In the genomic region with DNA sequence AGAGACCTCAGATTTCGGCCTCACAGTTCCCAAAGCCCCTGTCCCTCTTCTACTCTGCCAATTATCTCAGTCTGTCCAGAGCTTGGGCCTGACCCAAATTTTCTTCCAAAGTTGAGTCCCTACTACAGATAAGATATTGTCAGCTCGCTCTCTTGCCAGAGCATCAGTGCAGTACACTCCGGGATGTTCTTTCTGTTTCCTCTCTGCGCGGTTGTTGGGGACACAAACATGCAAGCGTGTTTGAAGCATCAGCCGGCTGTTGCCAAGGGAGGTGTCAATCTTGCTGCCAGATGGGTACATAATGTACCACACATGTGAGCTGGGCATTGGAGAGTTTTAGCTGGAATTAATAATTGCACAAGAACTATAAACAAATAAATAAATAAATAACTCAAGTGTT, we compare ENCODE assay signal across 23 mouse cellular contexts. TPM values are rescaled to one million over a fixed set of nuclear protein-coding genes. Genes with fewer than 3 reads are reported as not detected.
DNase-seq lines count a peak whose midpoint lies in the region; ATAC-seq and TF ChIP-seq lines count a peak whose summit lies in the region.
"Had no signal": no experiment of that assay in that cellular context is flagged by ENCODE, and none has a peak within 500 bp of the region (broad histone marks: within the 10 kb centered on the region; RNA-seq: fewer than 3 reads in every experiment).

No protein-coding gene starts in this region.

- peak; percentile 52; the same call in 1 of the 2 replicates for TF ChIP-seq EP300 in heart, postnatal 0 days (IDR thresholded peaks at IDR 0.05; ENCODE audit: low read depth)

- no peak for ATAC-seq in heart, embryonic 11.5 days (replicated peaks; ENCODE audit: insufficient number of reproducible peaks, low FRiP score, low TSS enrichment)
- ATAC-seq in heart, embryonic 16.5 days (replicated peaks; ENCODE audit: extremely low read depth, insufficient read depth, low FRiP score): 0 out of 2 replicates have a peak, but pooled peaks have one; percentile 50
- no peak for ATAC-seq in heart, embryonic 12.5 days (ENCODE audit: insufficient number of reproducible peaks, low FRiP score)
- ATAC-seq in heart, postnatal 0 days (ENCODE audit: insufficient read depth, low read depth): peak; percentile 85
- ATAC-seq: forebrain, postnatal 0 days; intestine, embryonic 15.5 days had no signal

- peaks cover 17% of the 10 kb centered on the region; the same call in 1 of the 2 replicates for H3K27me3 ChIP-seq in heart, embryonic 11.5 days (ENCODE audit: control insufficient read depth, insufficient read depth, low read length)
- no peaks in the 10 kb centered on the region for H3K27me3 ChIP-seq in heart, embryonic 16.5 days (ENCODE audit: control insufficient read depth, insufficient read depth, low read length)
- peaks cover 47% of the 10 kb centered on the region for H3K27me3 ChIP-seq in heart, embryonic 12.5 days (replicated peaks)
- no peaks in the 10 kb centered on the region for H3K27me3 ChIP-seq in heart, postnatal 0 days (ENCODE audit: control insufficient read depth, insufficient read depth, low read length)
- H3K27me3 ChIP-seq: embryonic facial prominence, embryonic 12.5 days; hindbrain, embryonic 15.5 days; intestine, embryonic 15.5 days; megakaryocyte, embryonic 14.5 days; stomach, embryonic 15.5 days had no signal

- WGBS in heart, embryonic 11.5 days (ENCODE audit: insufficient replicate concordance): 62% methylated on average over 7 of the region's 7 CpGs
- 43% methylated on average over 7 of the region's 7 CpGs for WGBS in heart, embryonic 16.5 days
- 51% methylated on average over 7 of the region's 7 CpGs for WGBS in heart, embryonic 12.5 days
- WGBS in heart, postnatal 0 days: 36% methylated on average over 7 of the region's 7 CpGs

- H3K9ac ChIP-seq in heart, embryonic 11.5 days (ENCODE audit: low read depth, low read length): no peak overlapping the region
- no peak overlapping the region for H3K9ac ChIP-seq in heart, embryonic 16.5 days (ENCODE audit: low read length)
- no peak overlapping the region for H3K9ac ChIP-seq in heart, embryonic 12.5 days
- H3K9ac ChIP-seq in heart, postnatal 0 days (replicated peaks; ENCODE audit: low read depth, low read length): no peak overlapping the region
- H3K9ac ChIP-seq: embryonic facial prominence, embryonic 12.5 days; forebrain, postnatal 0 days; hindbrain, embryonic 15.5 days; intestine, embryonic 15.5 days; stomach, embryonic 15.5 days had no signal

- TF ChIP-seq CTCF in heart, postnatal 0 days (IDR thresholded peaks at IDR 0.05; ENCODE audit: low read depth): no peak

- H3K4me1 ChIP-seq in heart, embryonic 11.5 days (ENCODE audit: control insufficient read depth, insufficient read depth, low read length): 0 out of 2 replicates have a peak, but pooled peaks cover 4% of the 10 kb centered on the region
- H3K4me1 ChIP-seq in heart, embryonic 16.5 days (ENCODE audit: control insufficient read depth, insufficient read depth, low read length): peaks cover 9% of the 10 kb centered on the region; the same call in 1 of the 2 replicates
- 0 out of 2 replicates have a peak, but pooled peaks cover 4% of the 10 kb centered on the region for H3K4me1 ChIP-seq in heart, embryonic 12.5 days (replicated peaks)
- peaks cover 21% of the 10 kb centered on the region for H3K4me1 ChIP-seq in heart, postnatal 0 days (ENCODE audit: control insufficient read depth, insufficient read depth)
- H3K4me1 ChIP-seq: embryonic facial prominence, embryonic 12.5 days; hindbrain, embryonic 15.5 days; intestine, embryonic 15.5 days; megakaryocyte, embryonic 14.5 days; stomach, embryonic 15.5 days had no signal

- peak; percentile 90 for DNase-seq in heart, adult 11 months
- peak; percentile 50 for DNase-seq in heart, postnatal 0 days (ENCODE audit: low spot score)
- DNase-seq in lung, postnatal 14 days: peak; percentile 46
- no peak for DNase-seq in spleen, postnatal 4 days (ENCODE audit: low spot score in 2 of 2)
- DNase-seq: adrenal gland, postnatal 10 days; cerebellum, adult 2 months; cerebellum, postnatal 25 days; forebrain, postnatal 0 days; gastrocnemius, postnatal 25 days; kidney, adult 8-10 months; kidney, postnatal 10 days; midbrain, embryonic 14.5 days; right cerebral cortex, postnatal 4 days; thymus, postnatal 36 days had no signal

- H3K36me3 ChIP-seq in heart, embryonic 11.5 days (ENCODE audit: control insufficient read depth, insufficient read depth, low read length): no peaks in the 10 kb centered on the region
- no peaks in the 10 kb centered on the region for H3K36me3 ChIP-seq in heart, embryonic 16.5 days (ENCODE audit: control insufficient read depth, insufficient read depth)
- H3K36me3 ChIP-seq in heart, embryonic 12.5 days: no peaks in the 10 kb centered on the region
- no peaks in the 10 kb centered on the region for H3K36me3 ChIP-seq in heart, postnatal 0 days (replicated peaks; ENCODE audit: control insufficient read depth, insufficient read depth, low read length)
- H3K36me3 ChIP-seq: embryonic facial prominence, embryonic 12.5 days; hindbrain, embryonic 15.5 days; intestine, embryonic 15.5 days; stomach, embryonic 15.5 days had no signal

- H3K4me2 ChIP-seq in heart, embryonic 11.5 days: no peak overlapping the region
- peak overlapping the region; percentile 13; the same call in 1 of the 2 replicates for H3K4me2 ChIP-seq in heart, embryonic 16.5 days (ENCODE audit: low read depth, low read length)
- H3K4me2 ChIP-seq in heart, embryonic 12.5 days: no peak overlapping the region
- peak overlapping the region; percentile 8 for H3K4me2 ChIP-seq in heart, postnatal 0 days (ENCODE audit: low read depth, low read length)
- H3K4me2 ChIP-seq: embryonic facial prominence, embryonic 12.5 days; hindbrain, embryonic 15.5 days; intestine, embryonic 15.5 days; liver, embryonic 11.5 days; stomach, embryonic 15.5 days had no signal

- no peak overlapping the region for H3K4me3 ChIP-seq in heart, embryonic 11.5 days (ENCODE audit: low read depth, low read length)
- no peak overlapping the region for H3K4me3 ChIP-seq in heart, embryonic 16.5 days (ENCODE audit: low read length)
- H3K4me3 ChIP-seq in heart, embryonic 12.5 days: no peak overlapping the region
- no peak overlapping the region for H3K4me3 ChIP-seq in heart, postnatal 0 days (ENCODE audit: low read depth, low read length)
- H3K4me3 ChIP-seq: embryonic facial prominence, embryonic 12.5 days; hindbrain, embryonic 15.5 days; intestine, embryonic 15.5 days; megakaryocyte, embryonic 14.5 days; stomach, embryonic 15.5 days had no signal

- no peaks in the 10 kb centered on the region for H3K9me3 ChIP-seq in heart, embryonic 11.5 days (replicated peaks; ENCODE audit: control insufficient read depth, low read length)
- H3K9me3 ChIP-seq in heart, embryonic 16.5 days (replicated peaks; ENCODE audit: control insufficient read depth, low read length): no peaks in the 10 kb centered on the region
- H3K9me3 ChIP-seq in heart, embryonic 12.5 days (replicated peaks): no peaks in the 10 kb centered on the region
- no peaks in the 10 kb centered on the region for H3K9me3 ChIP-seq in heart, postnatal 0 days (replicated peaks; ENCODE audit: control insufficient read depth, low read length)
- H3K9me3 ChIP-seq: embryonic facial prominence, embryonic 12.5 days; hindbrain, embryonic 15.5 days; intestine, embryonic 15.5 days; megakaryocyte, embryonic 14.5 days; stomach, embryonic 15.5 days had no signal

- H3K27ac ChIP-seq in heart, embryonic 11.5 days (ENCODE audit: low read depth, low read length): no peak overlapping the region
- peak overlapping the region; percentile 4; the same call in 1 of the 2 replicates for H3K27ac ChIP-seq in heart, embryonic 16.5 days (ENCODE audit: low read length)
- H3K27ac ChIP-seq in heart, embryonic 12.5 days (ENCODE audit: poor library complexity, severe bottlenecking): no peak overlapping the region
- no peak overlapping the region for H3K27ac ChIP-seq in heart, postnatal 0 days (ENCODE audit: low read depth)
- H3K27ac ChIP-seq: embryonic facial prominence, embryonic 12.5 days; hindbrain, embryonic 15.5 days; intestine, embryonic 15.5 days; stomach, embryonic 15.5 days had no signal

RNA-seq across cellular contexts. Expression of a gene that starts 28.9 kb away (rescaled TPM):
- 1.5 and 1.7 TPM in 2 replicates for polyA plus RNA-seq in heart, embryonic 11.5 days (2014; fragmentation: Nextera tagmentation; extraction: Ambion mirVana)
- polyA plus RNA-seq in heart, embryonic 16.5 days (2015; fragmentation: Nextera tagmentation; extraction: Ambion mirVana): 2.8 and 3.4 TPM in 2 replicates
- 1.1 and 1.5 TPM in 2 replicates for polyA plus RNA-seq in heart, embryonic 12.5 days (2016; fragmentation: Nextera tagmentation; extraction: Ambion mirVana)
- 8.5 and 10.5 TPM in 2 replicates for total RNA-seq in heart, postnatal 0 days (2014; rRNA removed; ENCODE audit: low replicate concordance)
- polyA plus RNA-seq in heart, postnatal 0 days (2015; fragmentation: Nextera tagmentation; extraction: Ambion mirVana): 4.2 and 4.5 TPM in 2 replicates

Comparison
In these comparisons a context has a peak if more than half of its experiments do, and no peak if none do; other contexts are left out.
1. ATAC-seq: peak in heart, embryonic 16.5 days (single experiment) and heart, postnatal 0 days (single experiment); none in heart, embryonic 11.5 days (single experiment) and heart, embryonic 12.5 days (single experiment).
2. H3K4me2 ChIP-seq: peak in heart, embryonic 16.5 days (single experiment) and heart, postnatal 0 days (single experiment); none in heart, embryonic 11.5 days (single experiment) and heart, embryonic 12.5 days (single experiment).
3. DNase-seq: peak in heart, adult 11 months (single experiment), heart, postnatal 0 days (single experiment) and lung, postnatal 14 days (single experiment); none in spleen, postnatal 4 days (0 of 2).